Mouse (Mus musculus): Measurements from ENCODE around the gene Hist2h2aa2.

Hist2h2aa2 gene

GRCm38 (mm10) chr3:96196437-96197128 lies 43.5 kb downstream of the Hist2h2aa2 start:
- DNase-seq = no peak

- no peak for DNase-seq
Measured at GRCm38 (mm10) chr3:96195616-96196313, 44.3 kb downstream of the Hist2h2aa2 start.

GRCm38 (mm10) chr3:96194966-96195365 lies 45.1 kb downstream of the Hist2h2aa2 start:
- no peak for DNase-seq

- no peak for DNase-seq
Measured at GRCm38 (mm10) chr3:96192977-96193376, 47.1 kb downstream of the Hist2h2aa2 start.
